Mouse (Mus musculus): ENCODE data around the gene Gm3532. TPM values are rescaled to one million over a fixed set of nuclear protein-coding genes. Genes with fewer than 3 reads are reported as not detected.
"Not testable (repeated sequence)": the region's sequence is repeated elsewhere in the genome, so short reads cannot be mapped to it uniquely, and the experiment has no call there.

Gene Gm3532
- polyA plus RNA-seq (2015; fragmentation: Nextera tagmentation; extraction: Ambion mirVana): 0.18 TPM in 1 of 2 replicates, not detected in the other

DNA sequence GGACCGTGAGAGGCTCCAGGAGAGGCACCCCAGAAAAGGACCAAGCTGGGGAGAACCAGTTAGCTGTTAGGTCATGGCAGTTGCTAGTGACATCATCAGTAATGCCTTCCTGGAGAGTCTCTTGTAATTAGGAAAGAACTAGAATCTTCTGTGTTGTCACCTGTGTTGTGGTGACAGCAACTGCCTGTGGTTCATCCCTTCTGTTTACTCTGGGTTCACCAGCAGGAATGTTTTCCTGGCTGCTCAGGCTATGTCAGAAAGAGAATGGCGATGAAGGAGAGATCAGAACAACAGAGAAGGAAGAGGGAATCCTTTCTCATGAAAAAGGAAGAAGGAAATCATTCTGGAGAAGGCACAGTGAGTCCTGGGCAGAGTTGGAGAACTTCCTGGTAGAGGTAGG, at the start of gene Gm3532:
Gm3532 (plus strand) TSS at position 301 of the 400 bp plus-strand sequence.
- H3K4me1 ChIP-seq; H3K4me3 ChIP-seq (replicated peaks); H3K9me3 ChIP-seq (replicated peaks); H3K27ac ChIP-seq (replicated peaks); H3K4me2 ChIP-seq; H3K9ac ChIP-seq (replicated peaks); ATAC-seq (ENCODE audit: low FRiP score); H3K27me3 ChIP-seq (replicated peaks); H3K36me3 ChIP-seq: not testable (repeated sequence)
- WGBS: no CpG with 5 or more reads among the region's 2 CpGs

DNA sequence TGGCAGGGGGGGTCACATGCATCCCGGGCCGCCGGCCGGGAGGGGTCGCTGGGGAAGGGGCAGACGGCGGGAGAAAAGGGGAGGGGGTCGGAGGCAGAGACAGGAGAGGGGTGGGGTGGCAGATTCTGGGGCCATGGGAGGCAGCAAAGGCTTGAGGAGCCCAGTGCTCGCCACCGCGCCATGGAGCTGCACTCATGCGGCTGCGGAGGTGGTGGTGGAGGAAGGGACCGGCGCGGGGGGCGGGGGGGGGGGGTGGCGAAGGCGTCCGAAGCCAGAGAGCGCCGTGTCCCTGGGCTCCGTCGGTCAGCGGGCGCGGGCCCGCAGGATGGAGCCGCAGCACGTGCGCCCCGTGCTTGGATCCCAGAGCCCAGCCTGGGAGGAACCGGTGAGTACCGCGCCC, 36.9 kb upstream of the Gm3532 start, which contains the start of gene Gm3488:
Gm3488 (plus strand) TSS at position 301 of the 400 bp plus-strand sequence.
- H3K9ac ChIP-seq (replicated peaks); H3K27ac ChIP-seq (replicated peaks); H3K4me2 ChIP-seq; H3K9me3 ChIP-seq (replicated peaks); H3K4me3 ChIP-seq (replicated peaks); H3K4me1 ChIP-seq; H3K27me3 ChIP-seq (replicated peaks); H3K36me3 ChIP-seq; ATAC-seq (ENCODE audit: low FRiP score): not testable (repeated sequence)
- WGBS: no CpG with 5 or more reads among the region's 35 CpGs

Other genes starting within 250 kb of the Gm3532 start
- not detected in 2 replicates for gene Gm3542, start 203.6 kb upstream of the Gm3532 start, polyA plus RNA-seq (2015; fragmentation: Nextera tagmentation; extraction: Ambion mirVana)
- gene Gm3500, start 149.4 kb upstream of the Gm3532 start, polyA plus RNA-seq (2015; fragmentation: Nextera tagmentation; extraction: Ambion mirVana): 1.2 and 1.8 TPM in 2 replicates
- gene Gm3194, start 83.0 kb upstream of the Gm3532 start, polyA plus RNA-seq (2015; fragmentation: Nextera tagmentation; extraction: Ambion mirVana): 3.5 TPM in 1 of 2 replicates, not detected in the other
- gene Gm8246, start 60.7 kb upstream of the Gm3532 start, polyA plus RNA-seq (2015; fragmentation: Nextera tagmentation; extraction: Ambion mirVana): not detected in 2 replicates
- gene Gm3187, start 54.3 kb upstream of the Gm3532 start, polyA plus RNA-seq (2015; fragmentation: Nextera tagmentation; extraction: Ambion mirVana): 0.13 TPM in 1 of 2 replicates, not detected in the other
- 12.8 and 16.2 TPM in 2 replicates for gene Gm3488, start 36.8 kb upstream of the Gm3532 start, polyA plus RNA-seq (2015; fragmentation: Nextera tagmentation; extraction: Ambion mirVana)
- not detected in 2 replicates for gene Gm8265, start 94.5 kb downstream of the Gm3532 start, polyA plus RNA-seq (2015; fragmentation: Nextera tagmentation; extraction: Ambion mirVana)
- not detected in 2 replicates for gene Gm9603, start 149.0 kb downstream of the Gm3532 start, polyA plus RNA-seq (2015; fragmentation: Nextera tagmentation; extraction: Ambion mirVana)
- gene Gm3373, start 203.1 kb downstream of the Gm3532 start, polyA plus RNA-seq (2015; fragmentation: Nextera tagmentation; extraction: Ambion mirVana): 0.56 TPM in 1 of 2 replicates, not detected in the other

All from neural tube, embryonic 15.5 days (tissue).